Mouse (Mus musculus) CH12.LX (cell line): ENCODE measurements around the gene Nfkbia.

ENCODE experiments used
- CHD2 ChIP-seq: IDR thresholded peaks from 2 replicates; pipeline ENCODE4 v1.6.1; 2011; ENCODE audit warnings: low read length, improper control_type of control experiment
- CTCF ChIP-seq, 2 experiments: IDR thresholded peaks in 1 of 2; conservative IDR thresholded peaks in 1 of 2; 2 replicates each; pipeline ENCODE4 v1.5.1; 2011 to 2012; ENCODE audit warnings: low read depth in 2 of 2, low read length in 2 of 2, improper control_type of control experiment in 1 of 2, inconsistent platforms in 1 of 2, mild to moderate bottlenecking in 1 of 2, moderate library complexity in 1 of 2
- E2F4 ChIP-seq: IDR thresholded peaks from 2 replicates; pipeline ENCODE4 v1.6.1; 2011; ENCODE audit warnings: low read depth, low read length, improper control_type of control experiment; ENCODE audit not compliant: insufficient replicate concordance
- EP300 ChIP-seq: IDR thresholded peaks from 2 replicates; pipeline ENCODE4 v1.6.1; 2011; ENCODE audit warnings: low read length, improper control_type of control experiment
- JUND ChIP-seq: conservative IDR thresholded peaks from 2 replicates; pipeline ENCODE4 v1.6.1; 2011; ENCODE audit warnings: low read depth, low read length, improper control_type of control experiment
- MEF2A ChIP-seq: IDR thresholded peaks from 2 replicates; pipeline ENCODE4 v1.6.1; 2014; ENCODE audit warnings: low read depth, mild to moderate bottlenecking, inconsistent platforms, low read length, improper control_type of control experiment, borderline replicate concordance
- ZC3H11A ChIP-seq: IDR thresholded peaks from 2 replicates; pipeline ENCODE4 v1.6.1; 2012; ENCODE audit warnings: low read depth, mild to moderate bottlenecking, inconsistent platforms, low read length, improper control_type of control experiment

DNA sequence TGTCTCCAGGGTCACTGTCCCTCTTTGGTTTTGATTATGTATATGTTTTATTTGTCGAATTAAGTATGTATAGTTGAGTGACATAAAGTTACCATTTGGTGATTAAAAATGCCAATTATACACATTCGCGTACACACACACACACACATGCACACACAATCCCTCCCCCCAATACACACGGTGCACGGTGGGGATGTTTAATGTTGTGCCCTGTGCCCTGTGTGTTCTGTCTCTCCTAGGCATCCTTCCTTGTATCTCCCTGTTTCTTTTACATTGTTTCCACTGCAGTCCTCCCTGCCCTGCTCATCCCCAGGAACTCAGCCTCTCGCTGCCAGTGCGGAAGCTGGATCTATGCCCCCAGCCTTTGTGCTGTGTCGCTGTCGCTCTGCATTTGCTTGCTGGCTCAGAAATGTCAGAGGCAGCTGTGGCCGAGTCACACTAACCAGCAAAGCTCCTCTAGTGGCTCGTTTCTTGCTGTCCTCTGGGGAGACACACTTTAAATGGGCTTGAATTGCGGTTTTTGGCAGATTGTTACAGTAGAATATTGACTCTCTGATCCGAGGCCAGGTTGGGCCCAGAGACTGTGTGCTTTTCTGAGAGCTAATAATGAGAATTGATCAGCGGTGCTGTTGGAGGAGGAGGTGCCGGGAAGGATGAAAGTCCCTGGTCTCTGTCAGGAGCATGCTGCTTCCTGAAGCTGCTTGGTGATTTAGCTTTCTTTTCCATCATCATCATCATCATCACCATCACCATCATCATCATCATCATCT lies 34.7 kb upstream of the Nfkbia start:
- TF ChIP-seq CTCF (conservative IDR thresholded peaks at IDR 0.05 in 1 of 2, IDR thresholded peaks at IDR 0.05 in 1 of 2; ENCODE audit: low read depth in 2 of 2, low read length in 2 of 2) (no peak), JUND (no peak), MEF2A (no peak), ZC3H11A (no peak), EP300 (no peak), CHD2 (no peak), E2F4 (no peak)
